Mouse (Mus musculus) CH12.LX (cell line): ENCODE measurements around the gene Mapk8ip1. TPM values are rescaled to one million over a fixed set of nuclear protein-coding genes. Genes with fewer than 3 reads are reported as not detected.

Source experiments
- DNase-seq: peaks from one replicate; pipeline ENCODE4 v3.0.0-alpha.2; 2013; ENCODE audit errors: extremely low read depth
- H3K27ac ChIP-seq: 2 replicates; pipeline ENCODE4 v1.5.1; 2012; ENCODE audit warnings: low read depth, mild to moderate bottlenecking, control low read depth, moderate library complexity; ENCODE audit not compliant: insufficient read depth
- H3K27me3 ChIP-seq: replicated peaks from 2 replicates; pipeline ENCODE3; 2012; ENCODE audit warnings: inconsistent platforms
- H3K36me3 ChIP-seq, 2 experiments: replicated peaks in 1 of 2; 2 replicates each; pipeline versions ENCODE3 to v1.6.1; 2012; ENCODE audit warnings: inconsistent platforms in 1 of 2, low read length in 1 of 2, mild to moderate bottlenecking in 1 of 2, mixed read lengths in 1 of 2, moderate library complexity in 1 of 2; ENCODE audit not compliant: control insufficient read depth in 1 of 2, insufficient read depth in 1 of 2
- H3K4me1 ChIP-seq, 2 experiments: 2 replicates each; pipeline ENCODE4 v1.6.1; 2012; ENCODE audit warnings: inconsistent platforms in 1 of 2, moderate library complexity in 1 of 2; ENCODE audit not compliant: insufficient read depth in 2 of 2, control insufficient read depth in 1 of 2
- H3K4me2 ChIP-seq: 2 replicates; pipeline ENCODE4 v1.6.1; 2012; ENCODE audit warnings: low read depth, mild to moderate bottlenecking, control low read depth; ENCODE audit not compliant: poor library complexity, insufficient read depth, severe bottlenecking
- H3K4me3 ChIP-seq, 3 experiments: fragments of 150-350 bp in 1 of 3; sonication (generic) in 1 of 3; replicated peaks in 1 of 3; 2 replicates each; pipeline versions ENCODE3 to v1.5.1; 2011 to 2012; ENCODE audit warnings: low read depth in 2 of 3, low read length in 2 of 3, mild to moderate bottlenecking in 2 of 3, moderate library complexity in 2 of 3, control low read depth in 1 of 3, improper control_type of control experiment in 1 of 3, inconsistent platforms in 1 of 3, mixed read lengths in 1 of 3; ENCODE audit not compliant: poor library complexity in 1 of 3
- H3K79me2 ChIP-seq: replicated peaks from 2 replicates; pipeline ENCODE4 v1.6.1; 2012; ENCODE audit warnings: mild to moderate bottlenecking, moderate library complexity; ENCODE audit not compliant: control insufficient read depth, poor library complexity, insufficient read depth, severe bottlenecking; ENCODE audit errors: extremely low read depth
- H3K9ac ChIP-seq: 2 replicates; pipeline ENCODE4 v1.6.1; 2012; ENCODE audit warnings: low read depth, mild to moderate bottlenecking, control low read depth, moderate library complexity; ENCODE audit not compliant: insufficient read depth
- H3K9me3 ChIP-seq: replicated peaks from 2 replicates; pipeline ENCODE3; 2012; ENCODE audit warnings: low read length, inconsistent platforms, mixed read lengths
- BHLHE40 ChIP-seq: IDR thresholded peaks from 2 replicates; pipeline ENCODE4 v1.6.1; 2011; ENCODE audit warnings: mild to moderate bottlenecking, low read depth, low read length, improper control_type of control experiment
- CTCF ChIP-seq, 2 experiments: IDR thresholded peaks in 1 of 2; conservative IDR thresholded peaks in 1 of 2; 2 replicates each; pipeline ENCODE4 v1.5.1; 2011 to 2012; ENCODE audit warnings: low read depth in 2 of 2, low read length in 2 of 2, improper control_type of control experiment in 1 of 2, inconsistent platforms in 1 of 2, mild to moderate bottlenecking in 1 of 2, moderate library complexity in 1 of 2
- ETS1 ChIP-seq: conservative IDR thresholded peaks from 2 replicates; pipeline ENCODE4 v1.6.1; 2012; ENCODE audit warnings: low read depth, mild to moderate bottlenecking, inconsistent platforms, low read length, improper control_type of control experiment, moderate library complexity
- MEF2A ChIP-seq: IDR thresholded peaks from 2 replicates; pipeline ENCODE4 v1.6.1; 2014; ENCODE audit warnings: low read depth, mild to moderate bottlenecking, inconsistent platforms, low read length, improper control_type of control experiment, borderline replicate concordance
- MXI1 ChIP-seq: IDR thresholded peaks from 2 replicates; pipeline ENCODE4 v1.6.1; 2011; ENCODE audit warnings: mild to moderate bottlenecking, low read depth, low read length, improper control_type of control experiment
- NRF1 ChIP-seq: IDR thresholded peaks from 2 replicates; pipeline ENCODE4 v1.6.1; 2014; ENCODE audit warnings: low read depth, mild to moderate bottlenecking, inconsistent platforms, low read length, improper control_type of control experiment, moderate library complexity
- POLR2A ChIP-seq: IDR thresholded peaks from 2 replicates; pipeline ENCODE4 v1.6.1; 2011; ENCODE audit warnings: low read depth, mild to moderate bottlenecking, improper control_type of control experiment, low read length
- TCF12 ChIP-seq: IDR thresholded peaks from 2 replicates; pipeline ENCODE4 v1.6.1; 2014; ENCODE audit warnings: low read depth, mild to moderate bottlenecking, inconsistent platforms, low read length, improper control_type of control experiment
- UBTF ChIP-seq: IDR thresholded peaks from 2 replicates; pipeline ENCODE4 v1.6.1; 2012; ENCODE audit warnings: low read depth, mild to moderate bottlenecking, inconsistent platforms, low read length, improper control_type of control experiment, moderate library complexity
- USF2 ChIP-seq: conservative IDR thresholded peaks from 2 replicates; pipeline ENCODE4 v1.6.1; 2011; ENCODE audit warnings: low read depth, low read length, improper control_type of control experiment
- ZMIZ1 ChIP-seq: IDR thresholded peaks from 2 replicates; pipeline ENCODE4 v1.6.1; 2012; ENCODE audit warnings: low read depth, mild to moderate bottlenecking, inconsistent platforms, low read length, improper control_type of control experiment
- dilution Hi-C: fragments of 300-500 bp; cut with MboI; formaldehyde crosslinking; loops from 2 replicates; pipeline ENCODE4 v1.14.3; 2020; ENCODE audit warnings: low sequenced_read_pairs; ENCODE audit not compliant: extremely low pct_unique_long_range_greater_than_20kb, extremely low pct_ligation_motif_present
- in situ Hi-C: fragments of 300-500 bp; cut with MboI; formaldehyde crosslinking; loops from 3 replicates; pipeline ENCODE4 v1.14.3; 2019; ENCODE audit warnings: low sequenced_read_pairs, low pct_ligation_motif_present, low pct_unique_long_range_greater_than_20kb, mixed read lengths
- polyA plus RNA-seq: library from polyadenylated mRNA; unstranded; fragments of >175 nt; gene quantifications from 2 replicates; pipeline ENCODE4 v1.2.1, GENCODE M21; 2012; ENCODE audit warnings: low read depth; ENCODE audit not compliant: insufficient read length
- total RNA-seq, 2 experiments: library from RNA; depleted of rRNA; stranded (reverse); fragments of 300-350 nt in 1 of 2; fragments of >200 nt in 1 of 2; gene quantifications; 2 replicates each; pipeline ENCODE4 v1.2.3; 2012 to 2014

Gene Mapk8ip1
- total and polyA plus RNA-seq, 3 experiments: 5.4 to 13.0 (median 5.5) TPM

GRCm38 (mm10) chr2:92375099-92375623 lies 25.9 kb downstream of the Mapk8ip1 start (continued):
- TF ChIP-seq POLR2A: peak; percentile 92

DNA sequence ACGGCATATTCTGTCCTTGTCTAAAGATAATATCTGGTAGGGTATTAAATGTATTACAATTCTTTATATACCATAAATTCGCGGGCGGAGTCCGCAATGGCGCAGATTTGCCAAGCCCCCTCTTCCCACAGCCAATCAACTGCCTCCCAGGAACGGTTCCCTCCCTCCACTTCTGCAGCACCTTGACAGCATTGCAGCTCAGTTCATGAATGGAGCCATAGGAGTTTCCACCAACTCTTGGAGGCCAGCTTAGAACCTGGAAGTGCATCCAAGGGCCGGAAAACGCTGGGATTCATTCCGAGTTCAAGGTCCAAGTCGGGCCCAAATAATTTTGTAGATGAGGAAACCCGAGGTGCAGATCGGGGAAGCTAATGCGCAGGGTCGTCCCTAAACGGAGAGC lies 26.5 kb downstream of the Mapk8ip1 start, which contains the start of the genes Pex16 and Large2:
Gene Pex16 (plus strand): TSS at position 163 of the 400 bp plus-strand sequence.
Gene Large2 (minus strand): TSS at position 356 of the 400 bp plus-strand sequence.
- Histone ChIP-seq H3K79me2 (peaks cover 9% of the 10 kb centered on the region), H3K9ac (peak within 1 kb of the TSS; percentile 89), H3K27ac (no peak within 1 kb of the TSS), H3K9me3 (no peaks in the 10 kb centered on the region), H3K4me3 (peak within 1 kb of the TSS; percentile 88 to 99 (median 98)), H3K27me3 (peaks cover 9% of the 10 kb centered on the region), H3K36me3 (peaks cover 22 to 29% of the 10 kb centered on the region in 2 experiments), H3K4me2 (peak within 1 kb of the TSS; percentile 98), H3K4me1 (peaks cover 24 to 59% of the 10 kb centered on the region in 2 experiments)
- TF ChIP-seq TCF12 (0 out of 2 replicates have a peak, but pooled peaks have one; percentile 13), MXI1 (peak; percentile 42; the same call in 1 of the 2 replicates), POLR2A (peak; percentile 45; the same call in 1 of the 2 replicates), NRF1 (no peak), ETS1 (no peak), USF2 (no peak), BHLHE40 (no peak), UBTF (no peak), MEF2A (no peak), ZMIZ1 (no peak)
- dilution Hi-C loops: no loop called here
- in situ Hi-C loops: no loop called here
- peak; percentile 55 for DNase-seq

DNA sequence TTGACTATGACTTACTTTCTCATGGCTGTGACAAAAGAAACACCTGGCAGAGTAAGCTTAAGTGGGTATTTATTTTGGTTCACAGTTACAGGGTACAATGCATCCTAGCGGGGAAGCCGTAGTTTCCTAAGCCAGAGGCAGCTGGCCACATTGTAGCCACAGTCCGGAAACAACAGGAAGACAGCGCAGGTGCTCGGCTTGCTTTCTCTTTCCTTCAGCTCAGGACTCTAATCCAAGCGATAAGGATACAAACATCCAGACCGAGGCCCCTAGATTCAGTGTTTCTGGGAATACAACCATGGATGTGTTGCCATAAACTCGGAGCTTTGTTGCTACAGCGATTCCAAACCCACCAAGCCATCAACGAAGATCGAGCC lies 27.6 kb downstream of the Mapk8ip1 start:
- peaks cover 14 to 48% of the 10 kb centered on the region in 2 experiments for H3K4me1 ChIP-seq
- H3K79me2 ChIP-seq: peaks cover 9% of the 10 kb centered on the region
- in situ Hi-C loops: no loop called here
- H3K4me3 ChIP-seq: no peak overlapping the region
- no peak for TF ChIP-seq CTCF (conservative IDR thresholded peaks at IDR 0.05 in 1 of 2, IDR thresholded peaks at IDR 0.05 in 1 of 2; ENCODE audit: low read depth in 2 of 2, low read length in 2 of 2)
- H3K9ac ChIP-seq: no peak overlapping the region
- peaks cover 9% of the 10 kb centered on the region for H3K27me3 ChIP-seq
- no peak overlapping the region for H3K27ac ChIP-seq
- DNase-seq: no peak
- dilution Hi-C loops: no loop called here
- H3K9me3 ChIP-seq: no peaks in the 10 kb centered on the region
- H3K4me2 ChIP-seq: no peak overlapping the region
- H3K36me3 ChIP-seq: peaks cover 11 to 18% of the 10 kb centered on the region in 2 experiments
